Mouse (Mus musculus): ENCODE measurements at regions not wholly inside any gene's neighbourhood (a gene's known extent, or its start where the extent isn't known, plus 50 kb on each side); places are given as distances from the start of the nearest gene placed in this dataset.

DNA sequence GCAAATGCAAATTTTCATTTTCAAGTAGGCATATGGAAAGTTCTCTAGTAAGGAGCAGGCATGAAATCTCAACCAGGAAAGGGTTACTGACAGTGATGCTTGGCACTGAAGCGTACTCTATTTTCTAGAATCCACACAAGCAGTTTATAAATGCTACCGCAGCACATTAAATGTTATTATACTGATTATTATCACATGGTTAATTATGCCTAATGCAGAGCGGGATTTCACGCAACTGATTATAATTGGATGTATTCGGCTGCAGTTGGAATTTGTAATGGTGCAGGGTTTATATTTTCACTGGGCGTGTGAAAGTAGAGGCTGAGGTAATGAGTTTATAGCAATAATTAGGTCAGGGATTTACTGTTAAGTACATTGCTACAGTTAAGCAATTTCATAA, 221.4 kb downstream of the Gm11077 start:
- Histone ChIP-seq H3K9ac (ENCODE audit: low read length) (no peak overlapping the region), H3K27ac (replicated peaks; ENCODE audit: low read depth, low read length) (no peak overlapping the region), H3K27me3 (ENCODE audit: control insufficient read depth, insufficient read depth, low read length) (no peaks in the 10 kb centered on the region), H3K4me1 (ENCODE audit: control insufficient read depth, insufficient read depth, low read length) (no peaks in the 10 kb centered on the region), H3K4me3 (ENCODE audit: low read depth, low read length) (no peak overlapping the region), H3K36me3 (ENCODE audit: control insufficient read depth, insufficient read depth, low read length) (no peaks in the 10 kb centered on the region), H3K9me3 (ENCODE audit: control insufficient read depth, low read length) (no peaks in the 10 kb centered on the region), H3K4me2 (ENCODE audit: low read depth, severe bottlenecking) (no peak overlapping the region)
- no peak for ATAC-seq (ENCODE audit: insufficient number of reproducible peaks, low FRiP score, low TSS enrichment, low read depth)
- no peak for DNase-seq (ENCODE audit: low spot score)
- 87% methylated on average over 6 of the region's 6 CpGs for WGBS

DNA sequence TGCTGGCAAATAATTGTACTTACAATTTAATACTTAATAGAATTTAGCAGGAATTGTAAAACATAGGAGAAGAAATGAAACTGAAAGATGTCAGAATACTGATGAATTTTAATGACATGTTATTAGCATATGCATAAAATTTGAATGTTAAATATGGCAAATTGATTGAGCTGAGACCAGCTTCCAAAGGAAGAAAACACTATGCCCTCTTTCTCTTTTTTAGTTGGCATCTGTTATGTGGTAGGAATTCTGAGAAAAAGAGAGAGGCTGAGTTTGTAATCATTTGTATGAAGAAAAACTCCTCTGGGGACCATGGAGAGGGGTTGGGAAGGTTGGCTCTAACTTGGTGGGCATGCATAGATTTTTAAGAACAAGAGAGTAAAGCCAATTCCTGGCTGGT, 224.2 kb downstream of the Gm11077 start:
- H3K4me1 ChIP-seq (ENCODE audit: control insufficient read depth, insufficient read depth, low read length), result no peaks in the 10 kb centered on the region
- H3K27me3 ChIP-seq (ENCODE audit: control insufficient read depth, insufficient read depth, low read length), result no peaks in the 10 kb centered on the region
- no peak overlapping the region for H3K9ac ChIP-seq (ENCODE audit: low read length)
- H3K36me3 ChIP-seq (ENCODE audit: control insufficient read depth, insufficient read depth, low read length), result no peaks in the 10 kb centered on the region
- no peak overlapping the region for H3K4me2 ChIP-seq (ENCODE audit: low read depth, severe bottlenecking)
- H3K27ac ChIP-seq (replicated peaks; ENCODE audit: low read depth, low read length), result no peak overlapping the region
- no peaks in the 10 kb centered on the region for H3K9me3 ChIP-seq (ENCODE audit: control insufficient read depth, low read length)
- no peak overlapping the region for H3K4me3 ChIP-seq (ENCODE audit: low read depth, low read length)
- DNase-seq (ENCODE audit: low spot score) (no peak), ATAC-seq (ENCODE audit: insufficient number of reproducible peaks, low FRiP score, low TSS enrichment, low read depth) (no peak)

DNA sequence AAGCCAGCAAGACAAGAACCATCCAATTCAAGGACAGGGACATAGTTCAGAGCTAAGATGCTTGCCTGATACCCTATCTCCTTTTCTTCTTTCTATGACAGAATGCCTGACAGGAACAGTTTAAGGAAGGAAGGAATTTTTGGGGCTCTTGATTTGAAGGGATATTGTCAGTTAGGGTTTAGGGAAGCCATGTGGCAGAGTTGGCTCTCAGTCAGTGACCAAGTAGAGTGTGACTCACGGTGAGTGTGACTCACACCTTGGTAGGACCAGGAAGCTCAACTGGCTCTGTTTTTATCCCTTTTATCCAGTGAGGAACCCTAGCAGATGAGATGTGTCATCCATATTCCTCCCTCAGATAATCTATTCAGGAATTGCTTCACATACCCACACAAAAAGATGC, 224.6 kb downstream of the Gm11077 start:
- 86% methylated on average over 1 of the region's 1 CpGs for WGBS
- no peak overlapping the region for H3K4me3 ChIP-seq (ENCODE audit: low read depth, low read length)
- H3K4me2 ChIP-seq (ENCODE audit: low read depth, severe bottlenecking), result no peak overlapping the region
- DNase-seq (ENCODE audit: low spot score) (no peak), ATAC-seq (ENCODE audit: insufficient number of reproducible peaks, low FRiP score, low TSS enrichment, low read depth) (no peak)
- no peaks in the 10 kb centered on the region for H3K4me1 ChIP-seq (ENCODE audit: control insufficient read depth, insufficient read depth, low read length)
- H3K36me3 ChIP-seq (ENCODE audit: control insufficient read depth, insufficient read depth, low read length), result no peaks in the 10 kb centered on the region
- no peak overlapping the region for H3K9ac ChIP-seq (ENCODE audit: low read length)
- H3K9me3 ChIP-seq (ENCODE audit: control insufficient read depth, low read length), result no peaks in the 10 kb centered on the region
- H3K27me3 ChIP-seq (ENCODE audit: control insufficient read depth, insufficient read depth, low read length), result no peaks in the 10 kb centered on the region
- H3K27ac ChIP-seq (replicated peaks; ENCODE audit: low read depth, low read length), result no peak overlapping the region

- H3K4me2 ChIP-seq (ENCODE audit: low read depth, severe bottlenecking), result no peak overlapping the region
- no peaks in the 10 kb centered on the region for H3K27me3 ChIP-seq (ENCODE audit: control insufficient read depth, insufficient read depth, low read length)
- no peaks in the 10 kb centered on the region for H3K9me3 ChIP-seq (ENCODE audit: control insufficient read depth, low read length)
- H3K36me3 ChIP-seq (ENCODE audit: control insufficient read depth, insufficient read depth, low read length), result no peaks in the 10 kb centered on the region
- DNase-seq (ENCODE audit: low spot score) (no peak), ATAC-seq (ENCODE audit: insufficient number of reproducible peaks, low FRiP score, low TSS enrichment, low read depth) (no peak)
- H3K4me3 ChIP-seq (ENCODE audit: low read depth, low read length), result no peak overlapping the region
- H3K27ac ChIP-seq (replicated peaks; ENCODE audit: low read depth, low read length), result no peak overlapping the region
- H3K9ac ChIP-seq (ENCODE audit: low read length), result no peak overlapping the region
- H3K4me1 ChIP-seq (ENCODE audit: control insufficient read depth, insufficient read depth, low read length), result no peaks in the 10 kb centered on the region
- WGBS, result 76% methylated on average over 13 of the region's 13 CpGs
Measured at GRCm38 (mm10) chr6:140955751-140956521, 226.9 kb downstream of the Gm11077 start.

- Histone ChIP-seq H3K9ac (ENCODE audit: low read length) (no peak overlapping the region), H3K27ac (replicated peaks; ENCODE audit: low read depth, low read length) (no peak overlapping the region), H3K9me3 (ENCODE audit: control insufficient read depth, low read length) (no peaks in the 10 kb centered on the region), H3K27me3 (ENCODE audit: control insufficient read depth, insufficient read depth, low read length) (no peaks in the 10 kb centered on the region), H3K4me3 (ENCODE audit: low read depth, low read length) (no peak overlapping the region), H3K36me3 (ENCODE audit: control insufficient read depth, insufficient read depth, low read length) (no peaks in the 10 kb centered on the region), H3K4me2 (ENCODE audit: low read depth, severe bottlenecking) (no peak overlapping the region), H3K4me1 (ENCODE audit: control insufficient read depth, insufficient read depth, low read length) (no peaks in the 10 kb centered on the region)
- ATAC-seq (ENCODE audit: insufficient number of reproducible peaks, low FRiP score, low TSS enrichment, low read depth) (no peak), DNase-seq (ENCODE audit: low spot score) (no peak)
- WGBS, result 95% methylated on average over 4 of the region's 4 CpGs
Measured at GRCm38 (mm10) chr6:140956522-140956863, 227.4 kb downstream of the Gm11077 start.

DNA sequence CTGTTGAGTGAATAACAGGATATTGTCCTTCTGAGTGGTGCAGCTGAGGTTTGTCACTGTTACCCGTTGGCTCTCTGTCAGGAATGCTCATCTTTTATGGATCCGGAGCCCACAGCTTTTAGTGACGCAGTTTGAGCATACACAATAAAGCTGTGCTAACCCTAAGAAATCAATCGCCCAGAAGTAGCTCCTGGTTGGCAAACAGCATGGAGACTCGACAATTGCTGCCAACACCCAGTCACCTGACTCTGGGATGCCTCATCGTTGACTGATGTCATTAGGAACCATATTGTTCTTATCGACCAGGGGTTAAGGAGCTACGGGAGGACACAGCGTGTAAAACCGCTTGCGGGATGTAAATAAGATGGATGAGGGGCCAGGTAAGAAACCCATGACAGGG, 232.9 kb downstream of the Gm11077 start:
- Histone ChIP-seq H3K27me3 (ENCODE audit: control insufficient read depth, insufficient read depth, low read length) (no peaks in the 10 kb centered on the region), H3K4me3 (ENCODE audit: low read depth, low read length) (no peak overlapping the region), H3K9ac (ENCODE audit: low read length) (no peak overlapping the region), H3K36me3 (ENCODE audit: control insufficient read depth, insufficient read depth, low read length) (no peaks in the 10 kb centered on the region), H3K27ac (replicated peaks; ENCODE audit: low read depth, low read length) (no peak overlapping the region), H3K4me2 (ENCODE audit: low read depth, severe bottlenecking) (no peak overlapping the region), H3K4me1 (ENCODE audit: control insufficient read depth, insufficient read depth, low read length) (no peaks in the 10 kb centered on the region), H3K9me3 (ENCODE audit: control insufficient read depth, low read length) (no peaks in the 10 kb centered on the region)
- DNase-seq (ENCODE audit: low spot score), result no peak
- no peak for ATAC-seq (ENCODE audit: insufficient number of reproducible peaks, low FRiP score, low TSS enrichment, low read depth)
- WGBS, result 87% methylated on average over 11 of the region's 11 CpGs

DNA sequence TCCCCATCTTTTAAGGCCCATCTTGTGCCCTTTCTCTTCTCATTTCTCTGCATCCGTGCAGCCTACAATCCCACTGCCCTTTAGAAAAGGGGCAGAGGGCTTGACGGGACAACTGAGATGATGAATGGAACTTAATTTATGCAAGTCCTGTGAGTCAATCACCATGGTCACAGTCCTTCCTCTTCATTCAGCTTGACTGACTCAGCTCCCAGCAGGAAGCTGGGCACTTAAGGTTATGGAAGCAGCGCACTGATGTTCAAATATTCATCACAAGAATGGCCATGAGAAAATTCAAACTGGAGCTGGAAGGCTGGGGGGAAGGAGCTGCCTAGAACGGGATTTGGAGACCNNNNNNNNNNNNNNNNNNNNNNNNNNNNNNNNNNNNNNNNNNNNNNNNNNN, 233.5 kb downstream of the Gm11077 start:
- no peak for ATAC-seq (ENCODE audit: insufficient number of reproducible peaks, low FRiP score, low TSS enrichment, low read depth)
- WGBS, result 72% methylated on average over 4 of the region's 4 CpGs
- H3K9me3 ChIP-seq (ENCODE audit: control insufficient read depth, low read length), result no peaks in the 10 kb centered on the region
- no peaks in the 10 kb centered on the region for H3K4me1 ChIP-seq (ENCODE audit: control insufficient read depth, insufficient read depth, low read length)
- H3K27ac ChIP-seq (replicated peaks; ENCODE audit: low read depth, low read length), result no peak overlapping the region
- no peak overlapping the region for H3K4me2 ChIP-seq (ENCODE audit: low read depth, severe bottlenecking)
- H3K4me3 ChIP-seq (ENCODE audit: low read depth, low read length), result no peak overlapping the region
- no peaks in the 10 kb centered on the region for H3K27me3 ChIP-seq (ENCODE audit: control insufficient read depth, insufficient read depth, low read length)
- H3K9ac ChIP-seq (ENCODE audit: low read length), result no peak overlapping the region
- no peaks in the 10 kb centered on the region for H3K36me3 ChIP-seq (ENCODE audit: control insufficient read depth, insufficient read depth, low read length)
- DNase-seq (ENCODE audit: low spot score), result no peak

- H3K4me2 ChIP-seq (ENCODE audit: low read depth, severe bottlenecking), result no peak overlapping the region
- H3K9ac ChIP-seq (ENCODE audit: low read length), result no peak overlapping the region
- no peaks in the 10 kb centered on the region for H3K4me1 ChIP-seq (ENCODE audit: control insufficient read depth, insufficient read depth, low read length)
- 89% methylated on average over 6 of the region's 6 CpGs for WGBS
- no peak overlapping the region for H3K4me3 ChIP-seq (ENCODE audit: low read depth, low read length)
- H3K9me3 ChIP-seq (ENCODE audit: control insufficient read depth, low read length), result 0 out of 2 replicates have a peak, but pooled peaks cover 2% of the 10 kb centered on the region
- no peaks in the 10 kb centered on the region for H3K27me3 ChIP-seq (ENCODE audit: control insufficient read depth, insufficient read depth, low read length)
- DNase-seq (ENCODE audit: low spot score), result no peak
- ATAC-seq (ENCODE audit: insufficient number of reproducible peaks, low FRiP score, low TSS enrichment, low read depth), result no peak
- no peak overlapping the region for H3K27ac ChIP-seq (replicated peaks; ENCODE audit: low read depth, low read length)
- H3K36me3 ChIP-seq (ENCODE audit: control insufficient read depth, insufficient read depth, low read length), result no peaks in the 10 kb centered on the region
Measured at GRCm38 (mm10) chr6:140973732-140974131, 244.6 kb downstream of the Gm11077 start.

DNA sequence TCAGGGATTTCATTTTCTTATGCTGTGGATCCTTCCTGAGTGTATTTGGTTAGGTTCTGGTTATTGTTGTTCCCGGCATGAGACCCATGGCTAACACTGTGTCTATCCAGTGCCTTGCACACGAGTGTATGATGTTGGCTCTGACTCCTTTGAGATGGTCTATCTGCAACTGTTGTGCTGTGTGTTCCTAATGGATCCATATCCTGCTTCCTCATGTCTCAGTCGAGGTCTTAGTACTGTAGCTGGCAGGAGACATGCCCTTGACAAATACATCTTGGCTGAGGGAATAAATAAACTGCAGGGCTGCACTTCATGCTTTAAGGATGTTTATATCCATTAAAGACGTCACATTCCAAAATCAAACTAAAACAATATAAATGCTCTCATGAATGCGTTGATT, 247.9 kb downstream of the Gm11077 start:
- H3K27ac ChIP-seq (replicated peaks; ENCODE audit: low read depth, low read length), result no peak overlapping the region
- no peaks in the 10 kb centered on the region for H3K27me3 ChIP-seq (ENCODE audit: control insufficient read depth, insufficient read depth, low read length)
- WGBS, result 87% methylated on average over 5 of the region's 5 CpGs
- H3K4me2 ChIP-seq (ENCODE audit: low read depth, severe bottlenecking), result no peak overlapping the region
- H3K9ac ChIP-seq (ENCODE audit: low read length), result no peak overlapping the region
- 0 out of 2 replicates have a peak, but pooled peaks cover 2% of the 10 kb centered on the region for H3K9me3 ChIP-seq (ENCODE audit: control insufficient read depth, low read length)
- H3K4me1 ChIP-seq (ENCODE audit: control insufficient read depth, insufficient read depth, low read length), result no peaks in the 10 kb centered on the region
- ATAC-seq (ENCODE audit: insufficient number of reproducible peaks, low FRiP score, low TSS enrichment, low read depth), result no peak
- H3K4me3 ChIP-seq (ENCODE audit: low read depth, low read length), result no peak overlapping the region
- H3K36me3 ChIP-seq (ENCODE audit: control insufficient read depth, insufficient read depth, low read length), result no peaks in the 10 kb centered on the region
- no peak for DNase-seq (ENCODE audit: low spot score)

Data from limb, embryonic 11.5 days (tissue).